Mouse (Mus musculus) thymus, adult 18-20 months (tissue): ENCODE data around the gene Adam15.

Source experiments
- DNase-seq, 2 experiments: peaks; one replicate each; pipeline ENCODE4 v3.0.0; 2022; ENCODE audit warnings: mixed read lengths in 2 of 2

The Adam15 gene

GRCm38 (mm10) chr3:89349869-89350501 is at the start of gene Adam15:
Adam15 (minus strand) TSS chr3:89349996.
- peak; percentile 70 to 72 for DNase-seq

GRCm38 (mm10) chr3:89396654-89397005 is 46.8 kb upstream of the Adam15 start:
- no peak for DNase-seq

- peak; percentile 71 to 81 for DNase-seq
These were observed 46.2 kb upstream of the Adam15 start for GRCm38 (mm10) chr3:89395806-89396653.

- no peak for DNase-seq
These were observed 45.6 kb upstream of the Adam15 start for GRCm38 (mm10) chr3:89395419-89395805.

GRCm38 (mm10) chr3:89394894-89395256 is 45.1 kb upstream of the Adam15 start:
- DNase-seq, result no peak

- peak in 1 of 2 experiments; percentile 48 for DNase-seq
These were observed 44.5 kb upstream of the Adam15 start, which contains the start of gene Zbtb7b for GRCm38 (mm10) chr3:89394006-89394893. Zbtb7b (minus strand) TSS chr3:89394776.

- DNase-seq, result peak; percentile 75 to 82
These were observed 43.8 kb upstream of the Adam15 start for GRCm38 (mm10) chr3:89393605-89394004.

GRCm38 (mm10) chr3:89392871-89393311 is 43.1 kb upstream of the Adam15 start:
- DNase-seq, result no peak

- peak in 1 of 2 experiments; percentile 42 for DNase-seq
These were observed 42.1 kb upstream of the Adam15 start for GRCm38 (mm10) chr3:89391663-89392511.

GRCm38 (mm10) chr3:89390699-89391662 is 41.2 kb upstream of the Adam15 start:
- DNase-seq, result peak in 1 of 2 experiments; percentile 42

- no peak for DNase-seq
These were observed 40.3 kb upstream of the Adam15 start for GRCm38 (mm10) chr3:89390111-89390515.

GRCm38 (mm10) chr3:89388901-89389740 is 39.3 kb upstream of the Adam15 start:
- DNase-seq, result peak in 1 of 2 experiments; percentile 52

- DNase-seq, result peak in 1 of 2 experiments; percentile 30
These were observed 38.5 kb upstream of the Adam15 start for GRCm38 (mm10) chr3:89388134-89388881.

GRCm38 (mm10) chr3:89387632-89388031 is 37.8 kb upstream of the Adam15 start:
- peak in 1 of 2 experiments; percentile 27 for DNase-seq

GRCm38 (mm10) chr3:89386438-89387420 is 36.9 kb upstream of the Adam15 start:
- DNase-seq, result peak in 1 of 2 experiments; percentile 48

- DNase-seq, result peak; percentile 49 to 58
These were observed 35.7 kb upstream of the Adam15 start for GRCm38 (mm10) chr3:89385451-89385850.

GRCm38 (mm10) chr3:89384331-89385076 is 34.7 kb upstream of the Adam15 start:
- no peak for DNase-seq
